Mouse (Mus musculus) heart, postnatal 0 days (tissue): Measurements from ENCODE around the gene Olfr547. TPM values are rescaled to one million over a fixed set of nuclear protein-coding genes. Genes with fewer than 3 reads are reported as not detected.

Source experiments
- ATAC-seq: fragments of 200-750 bp; cut with Nextera tagmentation; 2 replicates; pipeline ENCODE4 v1.8.0; 2017; ENCODE audit warnings: low read depth, moderate number of reproducible peaks, moderate library complexity; ENCODE audit not compliant: insufficient read depth
- DNase-seq: peaks from one replicate; pipeline ENCODE4 v3.0.0-alpha.2; 2016; ENCODE audit warnings: low spot score
- H3K27ac ChIP-seq: fragments of 300-500 bp; sonication (generic); 2 replicates; pipeline ENCODE4 v1.5.1; 2014; ENCODE audit warnings: low read depth, mild to moderate bottlenecking
- H3K27me3 ChIP-seq: fragments of 300-500 bp; sonication (generic); 2 replicates; pipeline ENCODE4 v1.6.1; 2014; ENCODE audit warnings: low read length, mixed read lengths; ENCODE audit not compliant: control insufficient read depth, insufficient read depth
- H3K36me3 ChIP-seq: fragments of 300-500 bp; sonication (generic); replicated peaks from 2 replicates; pipeline ENCODE4 v1.6.1; 2014; ENCODE audit warnings: low read length, mixed read lengths; ENCODE audit not compliant: control insufficient read depth, insufficient read depth
- H3K4me1 ChIP-seq: fragments of 300-500 bp; sonication (generic); 2 replicates; pipeline ENCODE4 v1.6.1; 2014; ENCODE audit warnings: antibody characterized with exemption; ENCODE audit not compliant: control insufficient read depth, insufficient read depth
- H3K4me2 ChIP-seq: fragments of 300-500 bp; sonication (generic); 2 replicates; pipeline ENCODE4 v1.6.1; 2014; ENCODE audit warnings: low read depth, mild to moderate bottlenecking, low read length, moderate library complexity
- H3K4me3 ChIP-seq: fragments of 300-500 bp; sonication (generic); 2 replicates; pipeline ENCODE4 v1.5.1; 2014; ENCODE audit warnings: low read depth, low read length
- H3K9ac ChIP-seq: fragments of 300-500 bp; sonication (generic); replicated peaks from 2 replicates; pipeline ENCODE4 v1.6.1; 2014; ENCODE audit warnings: low read depth, low read length, mixed read lengths
- H3K9me3 ChIP-seq: fragments of 300-500 bp; sonication (generic); replicated peaks from 2 replicates; pipeline ENCODE4 v1.6.1; 2016; ENCODE audit warnings: low read length; ENCODE audit not compliant: control insufficient read depth
- CTCF ChIP-seq: IDR thresholded peaks from 2 replicates; pipeline ENCODE4 v1.5.1; 2016; ENCODE audit warnings: antibody characterized with exemption, control low read depth, low read depth
- EP300 ChIP-seq: IDR thresholded peaks from 2 replicates; pipeline ENCODE4 v1.6.1; 2016; ENCODE audit warnings: antibody characterized with exemption, low read depth
- WGBS: fragments of 180-500 bp; shearing (Covaris S2); extraction: QIAGEN DNeasy Blood & Tissue Kit; methylation state at CpG from one replicate; pipeline ENCODE4 v1.1.7; 2014; 5-methylcytosine and 5-hydroxymethylcytosine counted together
- polyA plus RNA-seq: library from polyadenylated mRNA; unstranded; fragments of >200 nt; fragmentation: Nextera tagmentation; extraction: Ambion mirVana; gene quantifications from 2 replicates; pipeline ENCODE4 v1.2.1, GENCODE M21; 2015
- total RNA-seq: library from RNA; depleted of rRNA; stranded (reverse); fragments of >200 nt; gene quantifications from 2 replicates; pipeline ENCODE4 v1.2.3, GENCODE M21; 2014; ENCODE audit warnings: low replicate concordance

Gene Olfr547
- total and polyA plus RNA-seq, 2 experiments from 2014 or later = not detected

- Histone ChIP-seq H3K27ac (no peak within 1 kb of the TSS), H3K4me2 (no peak within 1 kb of the TSS), H3K9ac (no peak within 1 kb of the TSS), H3K4me1 (no peaks in the 10 kb centered on the region), H3K36me3 (no peaks in the 10 kb centered on the region), H3K27me3 (no peaks in the 10 kb centered on the region), H3K9me3 (no peaks in the 10 kb centered on the region), H3K4me3 (no peak within 1 kb of the TSS)
- no peak for ATAC-seq
- no peak for DNase-seq
- 78% methylated on average over 2 of the region's 2 CpGs for WGBS
- TF ChIP-seq CTCF = no peak
- no peak for TF ChIP-seq EP300
Observed at GRCm38 (mm10) chr7:102540596-102540995, 6.0 kb downstream of the Olfr547 start, which contains the start of gene Olfr548-ps1. Gene Olfr548-ps1 (plus strand): TSS chr7:102540896.

- no peak for DNase-seq
- Histone ChIP-seq H3K9ac (no peak overlapping the region), H3K4me2 (no peak overlapping the region), H3K36me3 (no peaks in the 10 kb centered on the region), H3K4me3 (no peak overlapping the region), H3K9me3 (no peaks in the 10 kb centered on the region), H3K27ac (no peak overlapping the region), H3K4me1 (no peaks in the 10 kb centered on the region), H3K27me3 (no peaks in the 10 kb centered on the region)
- WGBS = 31% methylated on average over 3 of the region's 3 CpGs
- ATAC-seq = no peak
- TF ChIP-seq EP300 (no peak), CTCF (no peak)
Observed at GRCm38 (mm10) chr7:102541251-102541650, 6.7 kb downstream of the Olfr547 start.

- Histone ChIP-seq H3K4me2 (no peak within 1 kb of the TSS), H3K4me3 (no peak within 1 kb of the TSS), H3K27ac (no peak within 1 kb of the TSS), H3K9ac (no peak within 1 kb of the TSS), H3K36me3 (no peaks in the 10 kb centered on the region), H3K9me3 (no peaks in the 10 kb centered on the region), H3K27me3 (no peaks in the 10 kb centered on the region), H3K4me1 (no peaks in the 10 kb centered on the region)
- 76% methylated on average over 3 of the region's 3 CpGs for WGBS
- DNase-seq = no peak
- no peak for ATAC-seq
- TF ChIP-seq CTCF (no peak), EP300 (no peak)
Observed at GRCm38 (mm10) chr7:102549570-102549969, 15.0 kb downstream of the Olfr547 start, which contains the start of gene Olfr549. Gene Olfr549 (plus strand): TSS chr7:102549870.

- Histone ChIP-seq H3K9ac (no peak overlapping the region), H3K27me3 (no peaks in the 10 kb centered on the region), H3K27ac (no peak overlapping the region), H3K4me1 (no peaks in the 10 kb centered on the region), H3K36me3 (no peaks in the 10 kb centered on the region), H3K4me2 (no peak overlapping the region), H3K9me3 (no peaks in the 10 kb centered on the region), H3K4me3 (no peak overlapping the region)
- TF ChIP-seq CTCF (no peak), EP300 (no peak)
- DNase-seq = no peak
- no peak for ATAC-seq
- 69% methylated on average over 3 of the region's 3 CpGs for WGBS
Observed at GRCm38 (mm10) chr7:102553279-102553678, 18.7 kb downstream of the Olfr547 start.

GRCm38 (mm10) chr7:102564999-102565997 is 30.7 kb downstream of the Olfr547 start, which contains the start of gene Trim21:
Gene Trim21 (minus strand): TSS chr7:102565486.
- peak; percentile 94 for DNase-seq
- Histone ChIP-seq H3K4me2 (peak within 1 kb of the TSS; percentile 70), H3K27ac (peak within 1 kb of the TSS; percentile 63), H3K27me3 (no peaks in the 10 kb centered on the region), H3K36me3 (peaks cover 19% of the 10 kb centered on the region; the same call in 1 of the 2 replicates), H3K9ac (peak within 1 kb of the TSS; percentile 69), H3K4me3 (peak within 1 kb of the TSS; percentile 64), H3K9me3 (no peaks in the 10 kb centered on the region), H3K4me1 (peaks cover 6% of the 10 kb centered on the region)
- 13% methylated on average over 10 of the region's 10 CpGs for WGBS
- TF ChIP-seq EP300 (no peak), CTCF (no peak)
- ATAC-seq = peak; percentile 98
